Comparison of ENCODE assay signal across 8 mouse cellular contexts in the genomic region with DNA sequence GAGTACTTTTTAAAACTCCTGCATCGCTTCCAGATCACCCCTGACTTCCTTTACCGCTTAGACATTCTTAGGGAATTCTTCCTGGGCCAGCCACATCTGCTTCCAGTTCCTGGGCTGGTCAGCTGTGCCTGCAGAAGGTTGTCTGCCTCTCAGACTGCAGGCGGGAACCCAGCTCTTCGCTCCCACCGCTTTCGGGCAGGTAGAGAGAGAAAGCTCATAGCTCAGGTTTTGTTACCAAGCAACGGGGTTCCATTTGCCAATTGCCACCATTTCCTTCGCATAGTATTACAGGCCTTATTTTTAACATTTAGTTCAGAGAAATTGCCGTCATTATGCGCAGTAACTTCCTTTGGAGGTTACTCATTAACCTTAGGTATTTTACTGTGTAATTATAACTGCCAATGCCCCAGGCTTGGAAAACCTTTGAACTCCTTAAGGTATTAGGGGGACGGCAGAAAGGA. TPM values are rescaled to one million over a fixed set of nuclear protein-coding genes. Genes with fewer than 3 reads are reported as not detected.
DNase-seq lines count a peak whose midpoint lies in the region; ATAC-seq and TF ChIP-seq lines count a peak whose summit lies in the region.
"Had no signal": no experiment of that assay in that cellular context is flagged by ENCODE, and none has a peak within 500 bp of the region (broad histone marks: within the 10 kb centered on the region; RNA-seq: fewer than 3 reads in every experiment).

No protein-coding gene starts in this region.

- in situ Hi-C loops in ES-E14 (cut with MboI; ENCODE audit: low sequenced_read_pairs in 2 of 2, unreplicated experiment in 2 of 2), result loop anchor here in 1 of 2 experiments (5.0 kb wide), 1 partner anchor 81 kb away; no protein-coding TSS in a partner anchor

- no peaks in the 10 kb centered on the region for H3K36me3 ChIP-seq in ES-E14 (ENCODE audit: control insufficient read depth, insufficient read depth, low read length, poor library complexity, severe bottlenecking)
- no peaks in the 10 kb centered on the region for H3K36me3 ChIP-seq in heart, postnatal 0 days (replicated peaks; ENCODE audit: control insufficient read depth, insufficient read depth, low read length)
- H3K36me3 ChIP-seq in midbrain, embryonic 12.5 days, result no peaks in the 10 kb centered on the region

- H3K4me3 ChIP-seq in ES-E14 (ENCODE audit: insufficient read depth in 1 of 2, low read depth in 1 of 2, low read length in 2 of 2, poor library complexity in 1 of 2, severe bottlenecking in 1 of 2), result peak overlapping the region; percentile 24 to 59; a peak in 1 of 4 replicates
- H3K4me3 ChIP-seq in brown adipose tissue, adult 24 weeks (ENCODE audit: insufficient read depth, low read depth, low read length), result peak overlapping the region; percentile 39
- H3K4me3 ChIP-seq in heart, postnatal 0 days (ENCODE audit: low read depth, low read length), result peak overlapping the region; percentile 40; the same call in 1 of the 2 replicates
- H3K4me3 ChIP-seq in midbrain, embryonic 12.5 days, result peak overlapping the region; percentile 44

- 0 out of 2 replicates have a peak overlapping the region, but pooled peaks have one; percentile 45 for H3K27ac ChIP-seq in ES-E14 (ENCODE audit: insufficient read depth, low read depth, low read length, poor library complexity, severe bottlenecking)
- H3K27ac ChIP-seq in brown adipose tissue, adult 24 weeks (replicated peaks; ENCODE audit: low read depth, low read length), result no peak overlapping the region
- no peak overlapping the region for H3K27ac ChIP-seq in heart, postnatal 0 days (ENCODE audit: low read depth)
- H3K27ac ChIP-seq in midbrain, embryonic 12.5 days (replicated peaks), result peak overlapping the region; percentile 50

- no peak for TF ChIP-seq EP300 in heart, postnatal 0 days (IDR thresholded peaks at IDR 0.05; ENCODE audit: low read depth)

- TF ChIP-seq CTCF in heart, postnatal 0 days (IDR thresholded peaks at IDR 0.05; ENCODE audit: low read depth), result no peak

- peak overlapping the region; percentile 68 for H3K4me2 ChIP-seq in heart, postnatal 0 days (ENCODE audit: low read depth, low read length)
- H3K4me2 ChIP-seq in midbrain, embryonic 12.5 days (replicated peaks), result peak overlapping the region; percentile 71

- no peak overlapping the region for H3K9ac ChIP-seq in ES-E14 (ENCODE audit: insufficient read depth, low read depth, low read length, poor library complexity, severe bottlenecking)
- 0 out of 2 replicates have a peak overlapping the region, but pooled peaks have one; percentile 15 for H3K9ac ChIP-seq in heart, postnatal 0 days (replicated peaks; ENCODE audit: low read depth, low read length)
- peak overlapping the region; percentile 50; the same call in 1 of the 2 replicates for H3K9ac ChIP-seq in midbrain, embryonic 12.5 days (replicated peaks)

- H3K9me3 ChIP-seq in ES-E14 (ENCODE audit: control insufficient read depth, insufficient read depth, low read depth, low read length), result no peaks in the 10 kb centered on the region
- H3K9me3 ChIP-seq in heart, postnatal 0 days (replicated peaks; ENCODE audit: control insufficient read depth, low read length), result no peaks in the 10 kb centered on the region
- H3K9me3 ChIP-seq in midbrain, embryonic 12.5 days, result no peaks in the 10 kb centered on the region
- H3K9me3 ChIP-seq: megakaryocyte, embryonic 14.5 days had no signal

- no peak for DNase-seq in ES-E14 (ENCODE audit: low read depth, low spot score)
- no peak for DNase-seq in heart, postnatal 0 days (ENCODE audit: low spot score)
- DNase-seq in left cerebral cortex, postnatal 36 days (ENCODE audit: low spot score in 2 of 2), result peak; percentile 21 to 24
- no peak for DNase-seq in urinary bladder, postnatal 10 days (ENCODE audit: low spot score)

- H3K4me1 ChIP-seq in ES-E14 (ENCODE audit: control insufficient read depth in 2 of 2, insufficient read depth in 2 of 2, low read length in 2 of 2, poor library complexity in 1 of 2), result peaks cover 0 to 8% of the 10 kb centered on the region in 2 experiments; a peak in 1 of 4 replicates
- H3K4me1 ChIP-seq in brown adipose tissue, adult 24 weeks (ENCODE audit: control insufficient read depth, insufficient read depth, insufficient read length, low read length), result no peaks in the 10 kb centered on the region
- H3K4me1 ChIP-seq in heart, postnatal 0 days (ENCODE audit: control insufficient read depth, insufficient read depth), result 0 out of 2 replicates have a peak, but pooled peaks cover 4% of the 10 kb centered on the region
- peaks cover 22% of the 10 kb centered on the region for H3K4me1 ChIP-seq in midbrain, embryonic 12.5 days

- WGBS in heart, postnatal 0 days, result 33% methylated on average over 11 of the region's 11 CpGs
- WGBS in midbrain, embryonic 12.5 days, result 9% methylated on average over 11 of the region's 11 CpGs

- H3K27me3 ChIP-seq in heart, postnatal 0 days (ENCODE audit: control insufficient read depth, insufficient read depth, low read length), result no peaks in the 10 kb centered on the region
- H3K27me3 ChIP-seq in midbrain, embryonic 12.5 days, result peaks cover 44% of the 10 kb centered on the region

- no peak for ATAC-seq in heart, postnatal 0 days (ENCODE audit: insufficient read depth, low read depth)
- no peak for ATAC-seq in midbrain, embryonic 12.5 days (ENCODE audit: low FRiP score, low read depth)
- no peak for ATAC-seq in megakaryocyte-erythroid progenitor cell, adult 5-6 weeks (replicated peaks; ENCODE audit: low FRiP score, low TSS enrichment, poor library complexity, severe bottlenecking)

- intact Hi-C loops in left cerebral cortex, postnatal 36 days (cut with DNase I), result loop anchor here (5.0 kb wide), 1 partner anchor 81 kb away; no protein-coding TSS in a partner anchor

TF ChIP-seq in ES-E14, 5 proteins besides CTCF, POLR2A, EP300 and RAD21:
- TF ChIP-seq ZNF384 (IDR thresholded peaks at IDR 0.05; ENCODE audit: low read depth, low read length), result no peak
- no peak for TF ChIP-seq MAFK (IDR thresholded peaks at IDR 0.05; ENCODE audit: insufficient read depth, low read depth, low read length)
- no peak for TF ChIP-seq HCFC1 (IDR thresholded peaks at IDR 0.05; ENCODE audit: borderline replicate concordance, insufficient read depth, low read length)
- no peak for TF ChIP-seq CHD2 (IDR thresholded peaks at IDR 0.05; ENCODE audit: low read depth, low read length)

RNA-seq across cellular contexts. Expression of a gene that starts 1.2 kb away (rescaled TPM):
- total RNA-seq in ES-E14 (2012; rRNA removed), result 68.4 and 69.6 TPM in 2 replicates
- 1.4 TPM in 1 of 2 replicates, not detected in the other for polyA plus RNA-seq in brown adipose tissue, adult 24 weeks (2012; ENCODE audit: insufficient read depth, insufficient read length, missing spikeins)
- not detected in 2 replicates for total RNA-seq in heart, postnatal 0 days (2014; rRNA removed; ENCODE audit: low replicate concordance)
- 1.8 and 2.0 TPM in 2 replicates for polyA plus RNA-seq in heart, postnatal 0 days (2015; fragmentation: Nextera tagmentation; extraction: Ambion mirVana)
- total RNA-seq in left cerebral cortex, postnatal 36 days (2021), result 1 to 10 TPM; 3.7 to 3.9 TPM
- polyA plus RNA-seq in midbrain, embryonic 12.5 days (2016; fragmentation: Nextera tagmentation; extraction: Ambion mirVana), result 2.5 and 3.3 TPM in 2 replicates
- 0.45 TPM in 1 of 2 replicates, not detected in the other for total RNA-seq in megakaryocyte-erythroid progenitor cell, adult 5-6 weeks (2014; fragmentation: Nextera tagmentation)
- 46.9 and 54.2 TPM in 2 replicates for total RNA-seq in megakaryocyte-erythroid progenitor cell, adult 5-6 weeks (2017)

Comparison
In these comparisons a context has a peak if more than half of its experiments do, and no peak if none do; other contexts are left out.
1. DNase-seq: peak in left cerebral cortex, postnatal 36 days (2 of 2); none in ES-E14 (single experiment), heart, postnatal 0 days (single experiment) and urinary bladder, postnatal 10 days (single experiment).
2. H3K27ac ChIP-seq: peak in ES-E14 (single experiment) and midbrain, embryonic 12.5 days (single experiment); none in brown adipose tissue, adult 24 weeks (single experiment) and heart, postnatal 0 days (single experiment).
3. Peak in every context shown above with its lines, with median percentiles within 50 percentile points of each other: H3K4me3 ChIP-seq.